10 mouse cellular contexts compared by ENCODE assay signal in genomic region chr11:117395228-117395627, GRCm38 (mm10).
A peak's percentile ranks its signal among the peaks of the same experiment; 100 is the strongest.
DNase-seq lines count a peak whose midpoint lies in the region; ATAC-seq and TF ChIP-seq lines count a peak whose summit lies in the region.
"Had no signal": no experiment of that assay in that cellular context is flagged by ENCODE, and none has a peak within 500 bp of the region (broad histone marks: within the 10 kb centered on the region; RNA-seq: fewer than 3 reads in every experiment).

No protein-coding gene starts in this region.

- TF ChIP-seq POLR2A in myocyte (IDR thresholded peaks at IDR 0.05; ENCODE audit: insufficient read length, low read depth), result no peak

- no peak for TF ChIP-seq CTCF in layer of hippocampus, adult 2 months (conservative IDR thresholded peaks at IDR 0.05)

- peak overlapping the region; percentile 22; the same call in 1 of the 2 replicates for H3K9ac ChIP-seq in embryonic facial prominence, embryonic 12.5 days
- H3K9ac ChIP-seq in hindbrain, embryonic 14.5 days, result peak overlapping the region; percentile 51; the same call in 1 of the 2 replicates

- H3K36me3 ChIP-seq in embryonic facial prominence, embryonic 12.5 days, result no peaks in the 10 kb centered on the region
- H3K36me3 ChIP-seq in hindbrain, embryonic 14.5 days (replicated peaks; ENCODE audit: control insufficient read depth, insufficient read depth), result no peaks in the 10 kb centered on the region
- H3K36me3 ChIP-seq in myocyte (ENCODE audit: control insufficient read depth, insufficient read depth), result no peaks in the 10 kb centered on the region

- peak overlapping the region; percentile 55 for H3K4me3 ChIP-seq in layer of hippocampus, adult 2 months
- peak overlapping the region; percentile 32; the same call in 1 of the 2 replicates for H3K4me3 ChIP-seq in embryonic facial prominence, embryonic 12.5 days
- no peak overlapping the region for H3K4me3 ChIP-seq in hindbrain, embryonic 14.5 days (replicated peaks; ENCODE audit: low read length)
- no peak overlapping the region for H3K4me3 ChIP-seq in myocyte
- H3K4me3 ChIP-seq: heart, adult 2 months had no signal

- no peak for ATAC-seq in embryonic facial prominence, embryonic 12.5 days (ENCODE audit: insufficient number of reproducible peaks, insufficient read depth, low FRiP score, low TSS enrichment)
- no peak for ATAC-seq in hindbrain, embryonic 14.5 days (ENCODE audit: low FRiP score)
- ATAC-seq: Patski had no signal

- H3K27me3 ChIP-seq in embryonic facial prominence, embryonic 12.5 days, result 0 out of 2 replicates have a peak, but pooled peaks cover 3% of the 10 kb centered on the region
- no peaks in the 10 kb centered on the region for H3K27me3 ChIP-seq in hindbrain, embryonic 14.5 days (ENCODE audit: control insufficient read depth, insufficient read depth, low read length)
- peaks cover 29% of the 10 kb centered on the region for H3K27me3 ChIP-seq in myocyte (ENCODE audit: control insufficient read depth, insufficient read depth, insufficient read length)
- H3K27me3 ChIP-seq: Patski had no signal

- H3K79me2 ChIP-seq in myocyte (ENCODE audit: control insufficient read depth, insufficient read depth), result no peaks in the 10 kb centered on the region

- no peaks in the 10 kb centered on the region for H3K9me3 ChIP-seq in embryonic facial prominence, embryonic 12.5 days
- H3K9me3 ChIP-seq in hindbrain, embryonic 14.5 days (ENCODE audit: control insufficient read depth, low read length), result no peaks in the 10 kb centered on the region

- H3ac ChIP-seq in myocyte (ENCODE audit: control insufficient read depth, insufficient read length), result no peak overlapping the region

- H3K4me1 ChIP-seq in embryonic facial prominence, embryonic 12.5 days, result peaks cover 24% of the 10 kb centered on the region
- H3K4me1 ChIP-seq in hindbrain, embryonic 14.5 days (replicated peaks; ENCODE audit: control insufficient read depth, insufficient read depth, low read length), result peaks cover 26% of the 10 kb centered on the region

- 1% methylated on average over 9 of the region's 9 CpGs for WGBS in embryonic facial prominence, embryonic 12.5 days
- WGBS in hindbrain, embryonic 14.5 days, result 4% methylated on average over 9 of the region's 9 CpGs

- peak in 1 of 2 experiments; percentile 26 for DNase-seq in layer of hippocampus, adult 2 months (ENCODE audit: low spot score in 2 of 2)
- DNase-seq in layer of hippocampus, postnatal 36 days, result no peak
- DNase-seq in hindbrain, embryonic 14.5 days (ENCODE audit: low spot score), result no peak
- no peak for DNase-seq in T-cell, adult 2 months (ENCODE audit: low spot score)
- no peak for DNase-seq in urinary bladder, adult 2 months (ENCODE audit: low spot score)
- no peak for DNase-seq in kidney, postnatal 25 days
- DNase-seq: heart, adult 2 months had no signal

- peak overlapping the region; percentile 94 for H3K27ac ChIP-seq in layer of hippocampus, adult 2 months
- no peak overlapping the region for H3K27ac ChIP-seq in embryonic facial prominence, embryonic 12.5 days
- peak overlapping the region; percentile 67 for H3K27ac ChIP-seq in hindbrain, embryonic 14.5 days
- H3K27ac ChIP-seq: heart, adult 2 months had no signal

- H3K4me2 ChIP-seq in embryonic facial prominence, embryonic 12.5 days (replicated peaks), result peak overlapping the region; percentile 67
- H3K4me2 ChIP-seq in hindbrain, embryonic 14.5 days (replicated peaks), result peak overlapping the region; percentile 60
- H3K4me2 ChIP-seq in myocyte (ENCODE audit: low read depth), result peak overlapping the region; percentile 13

TF ChIP-seq in myocyte, 11 proteins besides CTCF, POLR2A, EP300 and RAD21:
- TF ChIP-seq CEBPB (IDR thresholded peaks at IDR 0.05; ENCODE audit: insufficient read depth, poor library complexity, severe bottlenecking) (no peak), POLR2AphosphoS2 (IDR thresholded peaks at IDR 0.05; ENCODE audit: insufficient read length, low read depth) (no peak), REST (IDR thresholded peaks at IDR 0.05; ENCODE audit: insufficient read depth, insufficient read length) (no peak), USF1 (IDR thresholded peaks at IDR 0.05; ENCODE audit: low read depth) (no peak), TCF3 (IDR thresholded peaks at IDR 0.05; ENCODE audit: insufficient read length, low read depth) (no peak), MYOD1 (IDR thresholded peaks at IDR 0.05; ENCODE audit: control insufficient read depth in 1 of 3, insufficient read length in 2 of 3, low read depth in 2 of 3) (no peak), SRF (IDR thresholded peaks at IDR 0.05; ENCODE audit: control insufficient read depth, insufficient read length, low read depth) (no peak), MYOG (IDR thresholded peaks at IDR 0.05; ENCODE audit: control insufficient read depth in 1 of 3, insufficient read depth in 1 of 3, insufficient read length in 2 of 3, low read depth in 2 of 3) (no peak), MAX (IDR thresholded peaks at IDR 0.05; ENCODE audit: low read depth) (no peak), E2F4 (IDR thresholded peaks at IDR 0.05; ENCODE audit: insufficient read depth) (no peak), TCF12 (IDR thresholded peaks at IDR 0.05; ENCODE audit: insufficient read depth, poor library complexity, severe bottlenecking) (no peak)

Comparison
In these comparisons a context has a peak if more than half of its experiments do, and no peak if none do; other contexts are left out.
1. H3K4me3 ChIP-seq: peak in layer of hippocampus, adult 2 months (single experiment) and embryonic facial prominence, embryonic 12.5 days (single experiment); none in hindbrain, embryonic 14.5 days (single experiment) and myocyte (single experiment).
2. H3K4me2 ChIP-seq: peak in every context shown above with its lines; median percentile 67 in embryonic facial prominence, embryonic 12.5 days; 60 in hindbrain, embryonic 14.5 days; 13 in myocyte.